28 mouse cellular contexts compared by ENCODE assay signal in the genomic region with DNA sequence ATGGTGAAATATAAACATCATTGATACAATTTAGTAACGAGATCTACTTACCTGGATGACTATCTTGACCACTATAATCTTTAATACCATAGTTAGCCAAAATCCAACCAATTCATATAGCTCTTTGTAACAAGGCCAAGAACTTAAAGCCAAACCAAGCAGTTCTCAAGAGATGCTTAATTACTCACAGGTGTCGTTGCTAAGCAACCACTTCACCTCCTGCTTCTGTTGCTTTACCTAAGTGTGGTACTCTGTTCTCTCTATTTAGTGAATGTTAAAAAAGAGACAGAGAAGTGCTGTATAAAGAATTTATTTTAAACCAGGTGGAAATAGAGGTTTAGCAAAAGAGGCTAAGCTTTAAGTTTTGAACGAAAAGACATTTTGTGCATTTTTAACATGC.
DNase-seq lines count a peak whose midpoint lies in the region; ATAC-seq and TF ChIP-seq lines count a peak whose summit lies in the region.
"Had no signal": no experiment of that assay in that cellular context is flagged by ENCODE, and none has a peak within 500 bp of the region (broad histone marks: within the 10 kb centered on the region; RNA-seq: fewer than 3 reads in every experiment).

No protein-coding gene starts in this region.

- no peaks in the 10 kb centered on the region for H3K9me3 ChIP-seq in hindbrain, postnatal 0 days (ENCODE audit: low read length)
- H3K9me3 ChIP-seq in hindbrain, embryonic 13.5 days: no peaks in the 10 kb centered on the region
- no peaks in the 10 kb centered on the region for H3K9me3 ChIP-seq in midbrain, postnatal 0 days (ENCODE audit: low read length)
- no peaks in the 10 kb centered on the region for H3K9me3 ChIP-seq in midbrain, embryonic 15.5 days
- H3K9me3 ChIP-seq: embryonic facial prominence, embryonic 13.5 days; forebrain, embryonic 13.5 days; G1E; heart, embryonic 12.5 days; neural tube, embryonic 13.5 days had no signal

- DNase-seq in embryo, embryonic 10.5 days (ENCODE audit: low spot score): peak; percentile 14
- DNase-seq in embryo, embryonic 11 days: no peak
- DNase-seq in hindbrain, postnatal 0 days (ENCODE audit: low spot score): peak; percentile 42
- peak; percentile 65 for DNase-seq in midbrain, postnatal 0 days (ENCODE audit: low spot score)
- DNase-seq: adrenal gland, adult 8-10 months; cerebellum, adult 11-12 months; gastrocnemius, adult 2 months; heart, adult 2 months; kidney, postnatal 14 days; left cerebral cortex, postnatal 4 days; liver; lung, adult 2 months; lung, postnatal 10 days; right cerebral cortex, postnatal 4 days; thymus, postnatal 4 days had no signal

- H3K4me1 ChIP-seq in hindbrain, postnatal 0 days (ENCODE audit: insufficient read depth, low read length): no peaks in the 10 kb centered on the region
- H3K4me1 ChIP-seq in hindbrain, embryonic 13.5 days (replicated peaks): no peaks in the 10 kb centered on the region
- no peaks in the 10 kb centered on the region; the same call in 1 of the 2 replicates for H3K4me1 ChIP-seq in midbrain, postnatal 0 days (ENCODE audit: insufficient read depth, low read length)
- no peaks in the 10 kb centered on the region for H3K4me1 ChIP-seq in midbrain, embryonic 15.5 days
- H3K4me1 ChIP-seq: embryonic facial prominence, embryonic 13.5 days; forebrain, embryonic 13.5 days; heart, embryonic 12.5 days; neural tube, embryonic 13.5 days had no signal

- no peak overlapping the region for H3K4me3 ChIP-seq in hindbrain, postnatal 0 days (ENCODE audit: low read length)
- no peak overlapping the region for H3K4me3 ChIP-seq in hindbrain, embryonic 13.5 days
- no peak overlapping the region for H3K4me3 ChIP-seq in midbrain, postnatal 0 days (ENCODE audit: low read depth, low read length)
- no peak overlapping the region for H3K4me3 ChIP-seq in midbrain, embryonic 15.5 days
- H3K4me3 ChIP-seq: embryonic facial prominence, embryonic 13.5 days; erythroblast, embryonic 14.5 days; forebrain, embryonic 13.5 days; gastrocnemius, adult 2 months; heart, adult 2 months; heart, embryonic 12.5 days; neural tube, embryonic 13.5 days had no signal

- TF ChIP-seq CTCF in hindbrain, postnatal 0 days (IDR thresholded peaks at IDR 0.05; ENCODE audit: low read depth): no peak
- no peak for TF ChIP-seq CTCF in midbrain, postnatal 0 days (IDR thresholded peaks at IDR 0.05)

- no peaks in the 10 kb centered on the region for H3K36me3 ChIP-seq in hindbrain, postnatal 0 days (ENCODE audit: insufficient read depth, low read length)
- no peaks in the 10 kb centered on the region for H3K36me3 ChIP-seq in hindbrain, embryonic 13.5 days
- no peaks in the 10 kb centered on the region for H3K36me3 ChIP-seq in midbrain, postnatal 0 days (ENCODE audit: insufficient read depth, low read length)
- H3K36me3 ChIP-seq in midbrain, embryonic 15.5 days (replicated peaks): no peaks in the 10 kb centered on the region
- H3K36me3 ChIP-seq: embryonic facial prominence, embryonic 13.5 days; G1E; heart, embryonic 12.5 days; neural tube, embryonic 13.5 days had no signal

- no peak overlapping the region for H3K4me2 ChIP-seq in hindbrain, postnatal 0 days (ENCODE audit: low read depth, low read length)
- no peak overlapping the region for H3K4me2 ChIP-seq in hindbrain, embryonic 13.5 days
- H3K4me2 ChIP-seq in midbrain, postnatal 0 days (ENCODE audit: low read depth, low read length, poor library complexity, severe bottlenecking): no peak overlapping the region
- no peak overlapping the region for H3K4me2 ChIP-seq in midbrain, embryonic 15.5 days
- H3K4me2 ChIP-seq: embryonic facial prominence, embryonic 13.5 days; forebrain, embryonic 13.5 days; heart, embryonic 12.5 days; neural tube, embryonic 13.5 days had no signal

- 73% methylated on average over 3 of the region's 3 CpGs for WGBS in hindbrain, postnatal 0 days
- 86% methylated on average over 3 of the region's 3 CpGs for WGBS in hindbrain, embryonic 13.5 days
- 78% methylated on average over 3 of the region's 3 CpGs for whole genome bisulfite sequencing in midbrain, postnatal 0 days
- 93% methylated on average over 3 of the region's 3 CpGs for WGBS in midbrain, embryonic 15.5 days

- no peak overlapping the region for H3K9ac ChIP-seq in hindbrain, postnatal 0 days (replicated peaks; ENCODE audit: low read length)
- no peak overlapping the region for H3K9ac ChIP-seq in hindbrain, embryonic 13.5 days
- no peak overlapping the region for H3K9ac ChIP-seq in midbrain, postnatal 0 days (replicated peaks; ENCODE audit: low read length, poor library complexity, severe bottlenecking)
- H3K9ac ChIP-seq in midbrain, embryonic 15.5 days: no peak overlapping the region
- H3K9ac ChIP-seq: embryonic facial prominence, embryonic 13.5 days; forebrain, embryonic 13.5 days; heart, embryonic 12.5 days; liver, embryonic 14.5 days; neural tube, embryonic 13.5 days had no signal

- ATAC-seq in hindbrain, postnatal 0 days: no peak
- no peak for ATAC-seq in hindbrain, embryonic 13.5 days (ENCODE audit: low FRiP score)
- ATAC-seq in midbrain, postnatal 0 days (ENCODE audit: low FRiP score): no peak
- ATAC-seq in midbrain, embryonic 15.5 days (replicated peaks): no peak
- no peak for ATAC-seq in megakaryocyte progenitor cell, adult 5-6 weeks (replicated peaks; ENCODE audit: poor library complexity)
- ATAC-seq: forebrain, embryonic 13.5 days; intestine, postnatal 0 days had no signal

- no peaks in the 10 kb centered on the region for H3K27me3 ChIP-seq in hindbrain, postnatal 0 days (ENCODE audit: insufficient read depth, low read length)
- no peaks in the 10 kb centered on the region for H3K27me3 ChIP-seq in hindbrain, embryonic 13.5 days
- H3K27me3 ChIP-seq in midbrain, postnatal 0 days (ENCODE audit: insufficient read depth, low read length): no peaks in the 10 kb centered on the region
- H3K27me3 ChIP-seq in midbrain, embryonic 15.5 days (replicated peaks): no peaks in the 10 kb centered on the region
- H3K27me3 ChIP-seq: embryonic facial prominence, embryonic 13.5 days; forebrain, embryonic 13.5 days; heart, embryonic 12.5 days; neural tube, embryonic 13.5 days had no signal

- H3K27ac ChIP-seq in hindbrain, postnatal 0 days: no peak overlapping the region
- no peak overlapping the region for H3K27ac ChIP-seq in hindbrain, embryonic 13.5 days
- peak overlapping the region; percentile 26; the same call in 1 of the 2 replicates for H3K27ac ChIP-seq in midbrain, postnatal 0 days (ENCODE audit: low read depth, low read length)
- no peak overlapping the region for H3K27ac ChIP-seq in midbrain, embryonic 15.5 days
- H3K27ac ChIP-seq: embryonic facial prominence, embryonic 13.5 days; forebrain, embryonic 13.5 days; gastrocnemius, adult 2 months; heart, adult 2 months; liver, embryonic 14.5 days; macrophage; neural tube, embryonic 13.5 days; stomach, postnatal 0 days had no signal
